ENCODE assay signal across 31 mouse cellular contexts in the genomic region with DNA sequence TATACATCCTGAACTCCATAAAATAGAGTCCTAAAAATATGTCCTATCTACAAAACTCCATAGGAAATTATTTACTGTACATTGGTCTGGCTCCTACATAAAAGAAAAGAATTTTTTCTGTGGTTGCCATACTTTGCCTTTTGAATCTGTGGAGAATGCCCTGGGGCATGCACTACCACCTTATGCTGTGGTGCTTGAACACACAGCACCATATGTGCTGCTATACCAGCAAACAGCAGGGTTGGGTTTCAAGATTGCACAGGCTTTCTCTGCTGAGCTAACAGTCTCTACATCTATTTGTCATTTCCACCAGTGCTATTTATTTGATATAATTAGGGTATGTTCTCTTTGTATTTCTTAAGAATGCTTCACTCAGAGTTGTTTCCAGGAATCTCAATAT.
DNase-seq lines count a peak whose midpoint lies in the region; ATAC-seq and TF ChIP-seq lines count a peak whose summit lies in the region.
"Had no signal": no experiment of that assay in that cellular context is flagged by ENCODE, and none has a peak within 500 bp of the region (broad histone marks: within the 10 kb centered on the region; RNA-seq: fewer than 3 reads in every experiment).

No protein-coding gene starts in this region.

- H3K27me3 ChIP-seq in embryonic facial prominence, embryonic 14.5 days (replicated peaks; ENCODE audit: control insufficient read depth, insufficient read depth, low read length): no peaks in the 10 kb centered on the region
- H3K27me3 ChIP-seq in embryonic facial prominence, embryonic 10.5 days (replicated peaks; ENCODE audit: low read depth, poor library complexity, severe bottlenecking): no peaks in the 10 kb centered on the region
- no peaks in the 10 kb centered on the region for H3K27me3 ChIP-seq in forebrain, embryonic 15.5 days
- no peaks in the 10 kb centered on the region for H3K27me3 ChIP-seq in forebrain, embryonic 12.5 days
- H3K27me3 ChIP-seq: CH12.LX; embryonic facial prominence, embryonic 13.5 days; heart, embryonic 13.5 days; Patski had no signal

- H3K9ac ChIP-seq in embryonic facial prominence, embryonic 14.5 days (ENCODE audit: low read depth, low read length): no peak overlapping the region
- H3K9ac ChIP-seq in forebrain, embryonic 15.5 days (replicated peaks): no peak overlapping the region
- H3K9ac ChIP-seq in forebrain, embryonic 12.5 days: no peak overlapping the region
- H3K9ac ChIP-seq: embryonic facial prominence, embryonic 13.5 days; heart, embryonic 13.5 days; hindbrain, embryonic 14.5 days had no signal

- ATAC-seq in embryonic facial prominence, embryonic 14.5 days (ENCODE audit: low read depth): no peak; the same call in 1 of the 2 replicates
- ATAC-seq in forebrain, embryonic 15.5 days (replicated peaks): peak; percentile 57; the same call in 1 of the 2 replicates
- no peak for ATAC-seq in forebrain, embryonic 12.5 days (ENCODE audit: low FRiP score)
- ATAC-seq: hindbrain, postnatal 0 days; inflammation-experienced regulatory T-cells, adult 6 months; intestine, embryonic 16.5 days; Patski had no signal

- H3K27ac ChIP-seq in embryonic facial prominence, embryonic 14.5 days (replicated peaks; ENCODE audit: low read depth, low read length): no peak overlapping the region
- no peak overlapping the region for H3K27ac ChIP-seq in embryonic facial prominence, embryonic 10.5 days (replicated peaks)
- H3K27ac ChIP-seq in forebrain, embryonic 15.5 days (replicated peaks): peak overlapping the region; percentile 40; the same call in 1 of the 2 replicates
- no peak overlapping the region for H3K27ac ChIP-seq in forebrain, embryonic 12.5 days
- H3K27ac ChIP-seq: embryonic facial prominence, embryonic 13.5 days; heart, adult 2 months; heart, embryonic 10.5 days; heart, embryonic 13.5 days; hindbrain, embryonic 14.5 days; hindbrain, postnatal 0 days had no signal

- no peak for TF ChIP-seq POLR2A in brain, embryonic 14.5 days (IDR thresholded peaks at IDR 0.05; ENCODE audit: borderline replicate concordance, extremely low read depth, insufficient read depth, insufficient read length, poor library complexity, severe bottlenecking)

- no peaks in the 10 kb centered on the region for H3K9me3 ChIP-seq in embryonic facial prominence, embryonic 14.5 days (ENCODE audit: control insufficient read depth, low read length)
- H3K9me3 ChIP-seq in embryonic facial prominence, embryonic 10.5 days: no peaks in the 10 kb centered on the region
- no peaks in the 10 kb centered on the region for H3K9me3 ChIP-seq in forebrain, embryonic 15.5 days
- 0 out of 2 replicates have a peak, but pooled peaks cover 3% of the 10 kb centered on the region for H3K9me3 ChIP-seq in forebrain, embryonic 12.5 days
- H3K9me3 ChIP-seq: embryonic facial prominence, embryonic 13.5 days; G1E; heart, embryonic 10.5 days; heart, embryonic 13.5 days had no signal

- no peaks in the 10 kb centered on the region for H3K36me3 ChIP-seq in embryonic facial prominence, embryonic 14.5 days (ENCODE audit: control insufficient read depth, insufficient read depth, low read length)
- H3K36me3 ChIP-seq in embryonic facial prominence, embryonic 10.5 days (replicated peaks): no peaks in the 10 kb centered on the region
- H3K36me3 ChIP-seq in forebrain, embryonic 15.5 days: no peaks in the 10 kb centered on the region
- H3K36me3 ChIP-seq in forebrain, embryonic 12.5 days (replicated peaks): no peaks in the 10 kb centered on the region
- H3K36me3 ChIP-seq: embryonic facial prominence, embryonic 13.5 days; G1E; heart, embryonic 10.5 days; heart, embryonic 13.5 days had no signal

- no peak for TF ChIP-seq CTCF in brain, embryonic 14.5 days (IDR thresholded peaks at IDR 0.05; ENCODE audit: borderline replicate concordance, extremely low read depth, insufficient read depth, insufficient read length)

- DNase-seq in embryonic facial prominence, embryonic 14.5 days (ENCODE audit: low spot score): peak; percentile 7
- no peak for DNase-seq in embryonic facial prominence, embryonic 10.5 days (ENCODE audit: low spot score)
- peak; percentile 80 for DNase-seq in brain, embryonic 14.5 days (ENCODE audit: low read depth)
- DNase-seq in mesoderm, embryonic 11.5 days (ENCODE audit: low read depth, low spot score): peak; percentile 6
- no peak for DNase-seq in cerebellum, adult 9-11 months
- DNase-seq: adrenal gland, adult 8-10 months; adrenal gland, postnatal 25 days; B cell, adult 2 months; cerebellum, adult 11 months; cerebellum, adult 2 months; cerebellum, postnatal 10 days; cerebellum, postnatal 36 days; gastrocnemius, postnatal 10 days; gastrocnemius, postnatal 36 days; heart, adult 2 months; heart, postnatal 14 days; heart, postnatal 4 days; kidney, adult 18-20 months; kidney, adult 9 months had no signal

- H3K4me1 ChIP-seq in embryonic facial prominence, embryonic 14.5 days (ENCODE audit: control insufficient read depth, insufficient read depth, low read length): no peaks in the 10 kb centered on the region
- H3K4me1 ChIP-seq in embryonic facial prominence, embryonic 10.5 days: no peaks in the 10 kb centered on the region
- no peaks in the 10 kb centered on the region for H3K4me1 ChIP-seq in forebrain, embryonic 15.5 days
- H3K4me1 ChIP-seq in forebrain, embryonic 12.5 days: no peaks in the 10 kb centered on the region
- H3K4me1 ChIP-seq: embryonic facial prominence, embryonic 13.5 days; heart, embryonic 10.5 days; heart, embryonic 13.5 days had no signal

- no peak overlapping the region for H3K4me3 ChIP-seq in embryonic facial prominence, embryonic 14.5 days (ENCODE audit: low read depth, low read length)
- H3K4me3 ChIP-seq in embryonic facial prominence, embryonic 10.5 days: no peak overlapping the region
- no peak overlapping the region for H3K4me3 ChIP-seq in forebrain, embryonic 15.5 days
- no peak overlapping the region for H3K4me3 ChIP-seq in forebrain, embryonic 12.5 days (replicated peaks)
- H3K4me3 ChIP-seq: embryonic facial prominence, embryonic 13.5 days; heart, adult 2 months; heart, embryonic 10.5 days; heart, embryonic 13.5 days had no signal

- H3K4me2 ChIP-seq in embryonic facial prominence, embryonic 14.5 days (ENCODE audit: low read depth, low read length): no peak overlapping the region
- H3K4me2 ChIP-seq in forebrain, embryonic 15.5 days (replicated peaks): no peak overlapping the region
- H3K4me2 ChIP-seq in forebrain, embryonic 12.5 days: no peak overlapping the region
- H3K4me2 ChIP-seq: embryonic facial prominence, embryonic 13.5 days; heart, embryonic 13.5 days; hindbrain, embryonic 14.5 days had no signal

Comparison
In these comparisons a context has a peak if more than half of its experiments do, and no peak if none do; other contexts are left out.
1. DNase-seq: peak in embryonic facial prominence, embryonic 14.5 days (single experiment), brain, embryonic 14.5 days (single experiment) and mesoderm, embryonic 11.5 days (single experiment); none in embryonic facial prominence, embryonic 10.5 days (single experiment) and cerebellum, adult 9-11 months (single experiment).